Mouse (Mus musculus) embryonic fibroblast, embryonic 13.5 days (primary cell): ENCODE measurements at regions not wholly inside any gene's neighbourhood (a gene's known extent, or its start where the extent isn't known, plus 50 kb on each side); places are given as distances from the start of the nearest gene placed in this dataset.

Experiments
- H3K27ac ChIP-seq: 2 replicates; pipeline ENCODE4 v1.5.1; 2012; ENCODE audit warnings: low read length, control low read depth, inconsistent platforms; ENCODE audit not compliant: insufficient read depth
- H3K4me1 ChIP-seq: 2 replicates; pipeline ENCODE4 v1.6.1; 2011; ENCODE audit warnings: low read length; ENCODE audit not compliant: control insufficient read depth, insufficient read depth
- H3K4me3 ChIP-seq: 2 replicates; pipeline ENCODE4 v1.5.1; 2011; ENCODE audit warnings: mild to moderate bottlenecking, control low read depth, low read length; ENCODE audit not compliant: insufficient read depth
- CTCF ChIP-seq: IDR thresholded peaks from 2 replicates; pipeline ENCODE4 v1.5.1; 2011; ENCODE audit warnings: mild to moderate bottlenecking, control low read depth, low read length, moderate library complexity, borderline replicate concordance; ENCODE audit not compliant: insufficient read depth
- POLR2A ChIP-seq: IDR thresholded peaks from 2 replicates; pipeline ENCODE4 v1.6.1; 2011; ENCODE audit warnings: low read depth, mild to moderate bottlenecking, control low read depth, low read length, moderate library complexity

GRCm38 (mm10) chr14:106669281-106669680 is 563.3 kb downstream of the Trim52 start:
- no peaks in the 10 kb centered on the region for H3K4me1 ChIP-seq
- H3K27ac ChIP-seq, result no peak overlapping the region
- H3K4me3 ChIP-seq, result no peak overlapping the region
- TF ChIP-seq CTCF, result no peak
- TF ChIP-seq POLR2A, result no peak

- Histone ChIP-seq H3K4me3 (no peak overlapping the region), H3K4me1 (no peaks in the 10 kb centered on the region), H3K27ac (no peak overlapping the region)
- TF ChIP-seq POLR2A (no peak), CTCF (no peak)
Measured at GRCm38 (mm10) chr14:106677970-106678369, 572.0 kb downstream of the Trim52 start.

DNA sequence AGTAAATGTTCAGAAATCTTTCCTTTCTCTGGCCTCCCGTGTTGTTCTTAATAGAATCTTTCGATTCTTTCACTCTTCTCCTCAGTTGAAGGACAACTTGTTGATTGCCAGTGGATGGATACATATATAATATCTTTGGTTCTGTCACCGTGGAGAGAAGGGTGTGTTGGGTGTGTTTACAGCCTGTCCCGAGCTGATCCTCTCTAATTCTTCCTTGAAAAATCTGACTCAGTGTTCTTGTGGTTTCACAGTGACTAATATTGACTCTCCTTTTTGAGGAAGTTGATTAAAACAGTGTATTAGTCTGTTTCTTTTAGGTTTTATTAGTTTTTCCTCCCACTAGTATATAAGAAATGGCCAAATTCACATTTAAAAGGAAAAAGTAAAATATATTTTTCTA is 575.2 kb downstream of the Trim52 start:
- Histone ChIP-seq H3K4me3 (no peak overlapping the region), H3K4me1 (no peaks in the 10 kb centered on the region), H3K27ac (no peak overlapping the region)
- TF ChIP-seq CTCF (no peak), POLR2A (no peak)

GRCm38 (mm10) chr14:106687361-106687760 is 581.4 kb downstream of the Trim52 start:
- no peaks in the 10 kb centered on the region for H3K4me1 ChIP-seq
- H3K27ac ChIP-seq, result no peak overlapping the region
- no peak for TF ChIP-seq POLR2A
- TF ChIP-seq CTCF, result no peak
- H3K4me3 ChIP-seq, result no peak overlapping the region

DNA sequence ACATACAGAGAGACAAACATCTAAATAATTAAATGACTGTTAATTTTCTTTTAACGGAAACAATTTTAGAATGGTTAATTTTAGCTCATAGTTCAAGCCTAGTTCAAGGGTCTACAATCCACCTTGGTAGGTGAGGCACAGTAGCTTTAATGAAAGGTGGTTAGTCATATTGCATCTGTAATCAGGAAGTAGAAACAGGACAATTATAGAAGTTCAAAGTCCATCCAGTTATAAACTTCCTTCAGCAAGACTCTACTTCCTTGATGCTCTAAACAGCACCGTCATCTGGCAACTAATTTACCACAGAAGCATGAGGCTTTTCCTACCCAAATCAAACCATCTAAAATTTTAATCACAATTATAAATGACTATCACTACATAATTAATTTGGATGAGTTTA is 608.0 kb downstream of the Trim52 start:
- no peak overlapping the region for H3K27ac ChIP-seq
- TF ChIP-seq POLR2A (no peak), CTCF (no peak)
- H3K4me1 ChIP-seq, result no peaks in the 10 kb centered on the region
- H3K4me3 ChIP-seq, result no peak overlapping the region

DNA sequence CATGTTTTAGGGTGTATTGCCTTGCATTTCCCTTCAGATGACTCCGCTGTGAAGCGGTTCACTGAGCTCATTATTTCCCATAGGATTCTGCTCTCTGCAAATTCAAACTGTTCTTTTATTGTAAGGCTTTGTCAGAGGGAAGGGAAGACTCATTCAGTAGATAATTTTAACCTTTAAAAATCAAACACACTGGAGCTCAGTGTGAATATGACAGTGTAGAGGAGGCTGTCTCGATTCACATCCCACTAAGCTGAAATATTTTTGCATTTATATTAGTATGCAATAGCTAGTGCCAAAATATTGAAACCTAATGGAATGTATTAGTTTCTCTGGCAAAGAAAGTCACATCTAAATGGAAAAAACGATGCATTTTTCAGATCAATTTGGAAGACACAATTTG is 627.8 kb downstream of the Trim52 start:
- TF ChIP-seq POLR2A (no peak), CTCF (no peak)
- H3K4me3 ChIP-seq, result no peak overlapping the region
- no peaks in the 10 kb centered on the region for H3K4me1 ChIP-seq
- no peak overlapping the region for H3K27ac ChIP-seq

- no peak for TF ChIP-seq CTCF
- no peak for TF ChIP-seq POLR2A
- Histone ChIP-seq H3K4me3 (no peak overlapping the region), H3K27ac (no peak overlapping the region), H3K4me1 (no peaks in the 10 kb centered on the region)
Measured at GRCm38 (mm10) chr14:106740857-106741256, 634.9 kb downstream of the Trim52 start.

DNA sequence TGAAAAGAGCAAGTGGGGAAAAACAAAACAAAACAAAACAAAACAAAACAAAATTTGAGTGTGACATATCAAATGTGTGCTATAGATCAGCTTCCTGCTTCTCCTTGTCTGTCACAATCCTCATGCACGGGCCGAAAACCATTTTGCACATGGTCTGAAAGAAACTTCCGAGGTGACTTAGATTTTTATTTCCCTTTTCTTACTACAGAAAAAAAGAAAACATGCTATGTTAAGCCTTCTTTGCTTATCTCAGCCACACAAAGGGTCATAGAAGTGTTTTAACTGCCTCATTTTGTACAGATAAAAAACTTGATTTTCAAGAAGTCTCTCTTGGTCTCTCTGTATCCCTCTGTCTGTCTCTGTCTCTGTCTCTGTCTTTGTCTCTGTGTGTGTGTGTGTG is 654.2 kb downstream of the Trim52 start:
- Histone ChIP-seq H3K4me3 (no peak overlapping the region), H3K27ac (no peak overlapping the region), H3K4me1 (no peaks in the 10 kb centered on the region)
- TF ChIP-seq POLR2A, result no peak
- TF ChIP-seq CTCF, result no peak

- no peaks in the 10 kb centered on the region for H3K4me1 ChIP-seq
- no peak for TF ChIP-seq CTCF
- TF ChIP-seq POLR2A, result no peak
- H3K27ac ChIP-seq, result no peak overlapping the region
- no peak overlapping the region for H3K4me3 ChIP-seq
Measured at GRCm38 (mm10) chr14:106763089-106763605, 657.1 kb downstream of the Trim52 start.

DNA sequence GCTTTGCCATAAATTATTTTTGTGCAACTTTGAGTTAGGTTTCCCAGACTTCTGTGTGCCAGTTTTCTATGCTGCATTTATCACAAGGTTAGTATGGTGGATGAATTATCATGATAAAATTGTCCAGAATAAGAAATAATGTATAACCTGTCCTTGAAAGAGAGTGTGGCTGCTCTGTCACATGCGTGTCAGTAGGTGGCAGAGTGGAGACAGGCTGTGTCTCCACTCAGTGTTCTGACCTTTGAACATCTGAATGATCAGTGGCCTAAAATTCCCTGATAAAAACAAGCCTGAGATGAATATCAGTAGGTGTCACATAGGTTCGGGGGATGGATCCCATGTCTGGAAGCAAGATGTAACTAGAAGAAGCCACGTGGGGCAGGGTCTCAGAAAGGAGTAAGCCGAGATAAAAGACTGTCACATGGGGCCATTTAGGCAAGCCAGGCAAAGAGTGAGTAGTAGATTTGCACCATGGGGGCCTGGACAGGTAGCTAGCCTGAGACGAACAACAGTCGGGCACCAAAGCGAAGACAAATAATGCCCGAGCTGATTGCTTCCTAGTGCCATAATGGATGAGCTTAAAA is 660.0 kb downstream of the Trim52 start:
- H3K4me1 ChIP-seq, result no peaks in the 10 kb centered on the region
- H3K27ac ChIP-seq, result no peak overlapping the region
- H3K4me3 ChIP-seq, result no peak overlapping the region
- peak; percentile 61; the same call in 1 of the 2 replicates for TF ChIP-seq CTCF
- no peak for TF ChIP-seq POLR2A
